Mouse (Mus musculus) telencephalon, adult 2 months (tissue): Measurements from ENCODE around the gene Fbxl8.
"Not testable (repeated sequence)": the region's sequence is repeated elsewhere in the genome, so short reads cannot be mapped to it uniquely, and the experiment has no call there.

Experiments used
- DNase-seq: peaks from one replicate; pipeline ENCODE4 v3.0.0-alpha.2; 2011; ENCODE audit warnings: low read depth, low spot score

The Fbxl8 gene

GRCm38 (mm10) chr8:105264024-105264982 lies at the start of gene Fbxl8, which contains the start of gene Tradd:
TSS of gene Fbxl8 (plus strand) at chr8:105264648.
TSS of gene Tradd (minus strand) at chr8:105264609.
- no peak for DNase-seq

- peak; percentile 54 for DNase-seq
Measured at GRCm38 (mm10) chr8:105217926-105218522, 46.4 kb upstream of the Fbxl8 start.

GRCm38 (mm10) chr8:105223850-105224249 lies 40.6 kb upstream of the Fbxl8 start:
- no peak for DNase-seq

GRCm38 (mm10) chr8:105224413-105225271 lies 39.8 kb upstream of the Fbxl8 start, which contains the start of gene D230025D16Rik:
TSS of gene D230025D16Rik (plus strand) at chr8:105225145.
- peak; percentile 91 for DNase-seq

- no peak for DNase-seq
Measured at GRCm38 (mm10) chr8:105225272-105225593, 39.2 kb upstream of the Fbxl8 start.

- DNase-seq, result no peak
Measured at GRCm38 (mm10) chr8:105225917-105226316, 38.5 kb upstream of the Fbxl8 start.

- DNase-seq, result no peak
Measured at GRCm38 (mm10) chr8:105231503-105232320, 32.7 kb upstream of the Fbxl8 start.

GRCm38 (mm10) chr8:105232321-105232693 lies 32.1 kb upstream of the Fbxl8 start:
- not testable (repeated sequence) for DNase-seq

GRCm38 (mm10) chr8:105233126-105233935 lies 31.1 kb upstream of the Fbxl8 start:
- no peak for DNase-seq

- no peak for DNase-seq
Measured at GRCm38 (mm10) chr8:105235206-105235605, 29.2 kb upstream of the Fbxl8 start.

- no peak for DNase-seq
Measured at GRCm38 (mm10) chr8:105237442-105238142, 26.9 kb upstream of the Fbxl8 start.

- no peak for DNase-seq
Measured at GRCm38 (mm10) chr8:105241016-105241415, 23.4 kb upstream of the Fbxl8 start.

GRCm38 (mm10) chr8:105251954-105252353 lies 12.5 kb upstream of the Fbxl8 start:
- DNase-seq, result no peak

- no peak for DNase-seq
Measured at GRCm38 (mm10) chr8:105252680-105253537, 11.5 kb upstream of the Fbxl8 start.

- no peak for DNase-seq
Measured at GRCm38 (mm10) chr8:105253766-105254151, 10.7 kb upstream of the Fbxl8 start.

- DNase-seq, result peak; percentile 73
Measured at GRCm38 (mm10) chr8:105254152-105254965, 10.1 kb upstream of the Fbxl8 start.

- no peak for DNase-seq
Measured at GRCm38 (mm10) chr8:105254966-105255350, 9.5 kb upstream of the Fbxl8 start, which contains the start of gene B3gnt9. TSS of gene B3gnt9 (minus strand) at chr8:105255153.
